Mouse (Mus musculus) hindbrain, embryonic 12.5 days (tissue): Measurements from ENCODE around the gene Setd3. TPM values are rescaled to one million over a fixed set of nuclear protein-coding genes. Genes with fewer than 3 reads are reported as not detected.

Experiments used
- ATAC-seq: fragments of 200-750 bp; cut with Nextera tagmentation; 2 replicates; pipeline ENCODE4 v1.8.0; 2017; ENCODE audit warnings: moderate TSS enrichment; ENCODE audit not compliant: low FRiP score
- H3K27ac ChIP-seq: fragments of 300-500 bp; sonication (generic); 2 replicates; pipeline ENCODE4 v1.5.1; 2016; ENCODE audit warnings: mild to moderate bottlenecking
- H3K27me3 ChIP-seq: fragments of 300-500 bp; sonication (generic); 2 replicates; pipeline ENCODE4 v1.6.1; 2016; ENCODE audit warnings: mild to moderate bottlenecking
- H3K36me3 ChIP-seq: fragments of 300-500 bp; sonication (generic); 2 replicates; pipeline ENCODE4 v1.6.1; 2016; ENCODE audit warnings: mild to moderate bottlenecking
- H3K4me1 ChIP-seq: fragments of 300-500 bp; sonication (generic); 2 replicates; pipeline ENCODE4 v1.6.1; 2016
- H3K4me2 ChIP-seq: fragments of 300-500 bp; sonication (generic); replicated peaks from 2 replicates; pipeline ENCODE4 v1.6.1; 2016; ENCODE audit warnings: mild to moderate bottlenecking
- H3K4me3 ChIP-seq: fragments of 300-500 bp; sonication (generic); 2 replicates; pipeline ENCODE4 v1.5.1; 2016; ENCODE audit warnings: mild to moderate bottlenecking
- H3K9ac ChIP-seq: fragments of 300-500 bp; sonication (generic); 2 replicates; pipeline ENCODE4 v1.6.1; 2016; ENCODE audit warnings: mild to moderate bottlenecking, moderate library complexity
- H3K9me3 ChIP-seq: fragments of 300-500 bp; sonication (generic); replicated peaks from 2 replicates; pipeline ENCODE4 v1.6.1; 2016; ENCODE audit warnings: mild to moderate bottlenecking
- WGBS: fragments of 180-500 bp; shearing (Covaris S2); methylation state at CpG from one replicate; pipeline ENCODE4 v1.1.7; 2016; 5-methylcytosine and 5-hydroxymethylcytosine counted together
- polyA plus RNA-seq: library from polyadenylated mRNA; unstranded; fragments of >200 nt; fragmentation: Nextera tagmentation; extraction: Ambion mirVana; gene quantifications from 2 replicates; pipeline ENCODE4 v1.2.1, GENCODE M21; 2016

Gene Setd3
- polyA plus RNA-seq, 1 experiment from 2014 or later, result 108 TPM

DNA sequence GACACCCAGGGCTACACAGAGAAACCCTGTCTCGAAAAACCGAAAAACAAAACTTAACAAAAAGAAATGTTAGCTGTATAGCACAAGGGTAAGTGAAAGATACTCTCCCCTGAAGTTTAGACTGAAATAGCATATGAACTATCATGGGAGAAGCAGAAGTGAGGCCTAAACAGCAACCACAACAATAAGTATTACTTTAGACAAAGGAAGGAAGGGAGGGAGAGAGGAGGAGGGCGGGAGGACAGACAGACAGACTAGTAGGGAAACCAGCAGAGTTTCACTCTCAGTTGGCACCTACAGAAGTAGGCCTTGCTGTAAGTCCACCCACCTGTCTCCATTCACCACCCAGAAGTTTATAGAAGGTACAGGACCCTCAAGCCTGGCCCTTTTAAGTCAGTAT, 8.6 kb downstream of the Setd3 start:
- Histone ChIP-seq H3K9me3 (no peaks in the 10 kb centered on the region), H3K4me2 (no peak overlapping the region), H3K4me3 (no peak overlapping the region), H3K27me3 (no peaks in the 10 kb centered on the region), H3K4me1 (peaks cover 6% of the 10 kb centered on the region; the same call in 1 of the 2 replicates), H3K9ac (no peak overlapping the region), H3K27ac (no peak overlapping the region), H3K36me3 (no peaks in the 10 kb centered on the region)
- ATAC-seq, result no peak
- WGBS, result 89% methylated on average over 3 of the region's 3 CpGs

DNA sequence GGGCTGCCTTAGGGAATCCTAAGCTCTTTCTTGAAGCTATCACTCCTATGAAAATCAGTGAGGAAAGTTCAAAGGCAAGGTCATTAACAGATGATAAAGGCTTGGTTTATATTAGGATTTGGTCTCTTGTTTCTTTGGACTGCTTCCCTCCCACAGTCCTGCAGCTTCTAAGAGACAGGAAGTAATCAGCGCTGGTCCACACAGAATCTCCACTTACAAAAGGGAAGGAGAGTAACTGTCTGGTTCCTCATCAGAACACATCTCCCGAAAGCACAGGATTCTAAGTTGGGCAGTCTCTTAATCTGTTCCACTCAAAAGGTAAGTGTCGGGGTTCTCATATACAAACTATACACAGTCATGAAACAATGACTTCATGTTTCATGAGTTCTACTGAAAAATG, 10.2 kb downstream of the Setd3 start:
- Histone ChIP-seq H3K4me1 (peaks cover 6% of the 10 kb centered on the region; the same call in 1 of the 2 replicates), H3K9ac (no peak overlapping the region), H3K27me3 (no peaks in the 10 kb centered on the region), H3K4me2 (no peak overlapping the region), H3K27ac (no peak overlapping the region), H3K36me3 (peaks cover 5% of the 10 kb centered on the region), H3K4me3 (no peak overlapping the region), H3K9me3 (no peaks in the 10 kb centered on the region)
- no peak for ATAC-seq
- 90% methylated on average over 3 of the region's 3 CpGs for WGBS

DNA sequence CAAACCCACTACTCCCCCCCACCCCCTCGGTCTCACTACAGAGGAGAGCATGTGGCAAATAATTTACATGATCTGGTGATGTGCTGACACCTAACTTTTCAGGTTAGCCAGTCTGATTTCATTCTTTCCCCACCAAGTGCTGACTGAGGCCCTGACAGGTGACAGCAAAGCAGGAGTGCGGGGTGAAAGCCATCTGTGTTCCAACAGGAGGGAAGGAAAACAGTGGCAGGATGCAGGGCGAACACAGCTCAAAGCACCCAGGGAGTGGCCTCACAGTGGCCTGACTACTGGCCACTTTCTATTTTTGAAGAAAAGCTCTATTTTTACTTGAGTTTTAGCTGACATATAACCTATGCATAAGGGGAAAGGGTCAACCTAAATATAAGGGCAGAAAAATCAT, 15.4 kb downstream of the Setd3 start:
- H3K9me3 ChIP-seq, result no peaks in the 10 kb centered on the region
- H3K4me2 ChIP-seq, result no peak overlapping the region
- no peak overlapping the region for H3K4me3 ChIP-seq
- no peak overlapping the region for H3K9ac ChIP-seq
- no peak overlapping the region for H3K27ac ChIP-seq
- no peak for ATAC-seq
- peaks cover 29% of the 10 kb centered on the region for H3K36me3 ChIP-seq
- H3K4me1 ChIP-seq, result no peaks in the 10 kb centered on the region
- WGBS, result 77% methylated on average over 3 of the region's 3 CpGs
- no peaks in the 10 kb centered on the region for H3K27me3 ChIP-seq

DNA sequence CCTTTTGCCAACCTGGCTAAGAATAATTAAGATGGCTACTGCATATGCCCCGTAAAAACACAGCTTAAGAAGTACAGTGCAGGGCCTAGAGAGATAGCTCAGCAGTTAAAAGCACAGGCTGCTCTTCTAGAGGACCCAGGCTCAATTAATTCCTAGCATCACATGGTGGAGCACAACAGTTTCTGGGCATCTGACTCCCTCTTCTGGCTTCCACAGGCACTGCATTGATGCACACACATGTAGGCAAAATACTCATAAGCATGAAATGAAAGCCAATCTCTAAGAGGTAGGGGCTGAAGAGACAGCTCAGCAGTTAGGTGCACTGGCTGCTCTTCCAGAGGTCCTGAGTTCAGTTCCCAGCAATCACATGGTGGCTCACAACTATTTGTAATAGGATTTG, 17.1 kb downstream of the Setd3 start:
- no peak for ATAC-seq
- WGBS, result 94% methylated on average over 1 of the region's 1 CpGs
- H3K36me3 ChIP-seq, result peaks cover 29% of the 10 kb centered on the region
- no peaks in the 10 kb centered on the region for H3K4me1 ChIP-seq
- H3K27ac ChIP-seq, result no peak overlapping the region
- H3K4me3 ChIP-seq, result no peak overlapping the region
- H3K4me2 ChIP-seq, result no peak overlapping the region
- no peaks in the 10 kb centered on the region for H3K9me3 ChIP-seq
- no peaks in the 10 kb centered on the region for H3K27me3 ChIP-seq
- H3K9ac ChIP-seq, result no peak overlapping the region

DNA sequence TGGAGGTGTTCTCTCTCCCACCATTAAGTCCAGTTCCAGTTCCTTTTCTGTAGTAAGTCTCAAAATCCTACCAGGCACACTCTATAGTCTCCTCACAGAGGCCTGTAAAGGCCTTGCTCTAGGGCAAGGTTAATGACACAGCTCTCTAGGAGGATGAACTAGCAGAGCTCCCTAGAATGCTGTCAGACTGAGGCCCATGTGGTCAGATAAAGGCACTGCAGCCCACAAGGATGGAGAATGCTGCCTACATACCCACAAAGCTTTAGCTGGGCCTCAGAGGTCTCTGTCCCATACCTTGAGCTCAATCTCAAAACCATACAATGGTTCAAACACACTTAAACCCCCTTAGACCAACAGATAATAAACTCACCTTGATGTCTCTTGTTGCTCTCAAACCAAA, 19.3 kb downstream of the Setd3 start:
- no peak for ATAC-seq
- peaks cover 38% of the 10 kb centered on the region for H3K36me3 ChIP-seq
- no peak overlapping the region for H3K9ac ChIP-seq

DNA sequence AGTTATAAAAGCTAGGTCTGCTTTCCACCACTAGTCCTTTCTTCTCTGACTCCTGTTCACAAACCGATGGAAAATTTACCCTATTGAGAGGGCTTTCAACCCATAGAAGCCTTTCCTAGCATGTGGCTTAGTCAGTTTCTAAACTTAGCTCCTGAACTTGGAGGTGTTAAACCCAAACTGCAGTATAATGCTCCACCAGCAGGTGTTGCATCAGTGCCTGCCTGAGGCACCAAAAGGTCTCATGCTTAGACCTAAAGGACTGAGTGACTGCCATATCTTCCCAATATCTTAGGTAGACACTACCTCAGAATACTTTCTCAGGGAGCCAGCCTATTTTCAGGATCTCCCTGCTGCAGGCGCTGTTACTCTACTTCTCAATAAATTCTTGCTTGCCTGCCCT, 26.4 kb downstream of the Setd3 start:
- no peak overlapping the region for H3K9ac ChIP-seq
- H3K4me1 ChIP-seq, result no peaks in the 10 kb centered on the region
- H3K27me3 ChIP-seq, result no peaks in the 10 kb centered on the region
- no peak overlapping the region for H3K27ac ChIP-seq
- no peak overlapping the region for H3K4me3 ChIP-seq
- no peaks in the 10 kb centered on the region for H3K9me3 ChIP-seq
- H3K4me2 ChIP-seq, result no peak overlapping the region
- WGBS, result 92% methylated on average over 2 of the region's 2 CpGs
- ATAC-seq, result no peak
- H3K36me3 ChIP-seq, result peaks cover 18% of the 10 kb centered on the region

More for the DNA sequence above, 19.3 kb downstream of the Setd3 start:
- Histone ChIP-seq H3K27me3 (no peaks in the 10 kb centered on the region), H3K4me2 (no peak overlapping the region), H3K27ac (no peak overlapping the region), H3K4me1 (no peaks in the 10 kb centered on the region), H3K9me3 (no peaks in the 10 kb centered on the region), H3K4me3 (no peak overlapping the region)

DNA sequence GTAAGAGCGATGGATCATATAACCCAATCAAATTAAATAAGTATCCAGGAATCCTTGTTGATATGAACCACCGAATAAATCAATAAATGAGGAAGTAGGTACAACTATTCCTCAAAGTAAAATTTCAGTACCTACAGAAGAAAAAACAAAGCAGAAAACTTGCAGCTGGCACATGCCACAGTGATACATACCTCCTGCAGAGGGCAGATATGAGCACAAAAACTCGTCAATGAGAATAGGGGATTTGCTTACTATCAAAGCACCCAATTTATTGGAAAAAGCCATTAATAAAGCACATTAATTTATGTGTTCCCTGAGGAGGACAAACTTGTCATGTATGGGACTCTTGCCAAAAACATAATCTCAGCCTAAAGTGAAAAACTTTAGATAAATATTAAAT, 29.4 kb downstream of the Setd3 start:
- WGBS, result 71% methylated on average over 3 of the region's 3 CpGs
- no peaks in the 10 kb centered on the region for H3K4me1 ChIP-seq
- H3K4me2 ChIP-seq, result no peak overlapping the region
- no peaks in the 10 kb centered on the region for H3K9me3 ChIP-seq
- ATAC-seq, result no peak
- no peak overlapping the region for H3K4me3 ChIP-seq
- no peak overlapping the region for H3K9ac ChIP-seq
- no peaks in the 10 kb centered on the region for H3K27me3 ChIP-seq
- no peak overlapping the region for H3K27ac ChIP-seq
- peaks cover 14% of the 10 kb centered on the region; the same call in 1 of the 2 replicates for H3K36me3 ChIP-seq

DNA sequence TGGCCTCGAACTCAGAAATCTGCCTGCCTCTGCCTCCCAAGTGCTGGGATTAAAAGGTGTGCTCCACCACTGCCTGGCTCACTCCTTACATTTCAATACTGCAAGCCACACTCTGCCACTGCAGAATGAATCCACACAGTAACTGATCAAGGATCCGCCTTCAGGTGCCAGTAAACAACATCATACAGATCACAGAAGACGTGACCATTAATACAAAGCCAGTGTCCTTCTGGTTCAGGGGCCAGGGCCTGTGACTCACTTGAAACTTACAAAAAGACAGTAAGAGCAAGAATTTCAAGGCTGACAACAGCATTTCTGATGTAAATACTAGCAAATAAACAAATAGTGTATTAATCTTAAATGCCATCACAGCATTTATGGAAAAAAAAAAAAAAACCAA, 33.9 kb downstream of the Setd3 start:
- ATAC-seq, result no peak
- Histone ChIP-seq H3K9ac (no peak overlapping the region), H3K9me3 (no peaks in the 10 kb centered on the region), H3K4me3 (no peak overlapping the region), H3K4me1 (no peaks in the 10 kb centered on the region), H3K27ac (no peak overlapping the region), H3K27me3 (no peaks in the 10 kb centered on the region), H3K4me2 (no peak overlapping the region), H3K36me3 (peaks cover 16% of the 10 kb centered on the region; the same call in 1 of the 2 replicates)
- WGBS, result 98% methylated on average over 3 of the region's 3 CpGs

DNA sequence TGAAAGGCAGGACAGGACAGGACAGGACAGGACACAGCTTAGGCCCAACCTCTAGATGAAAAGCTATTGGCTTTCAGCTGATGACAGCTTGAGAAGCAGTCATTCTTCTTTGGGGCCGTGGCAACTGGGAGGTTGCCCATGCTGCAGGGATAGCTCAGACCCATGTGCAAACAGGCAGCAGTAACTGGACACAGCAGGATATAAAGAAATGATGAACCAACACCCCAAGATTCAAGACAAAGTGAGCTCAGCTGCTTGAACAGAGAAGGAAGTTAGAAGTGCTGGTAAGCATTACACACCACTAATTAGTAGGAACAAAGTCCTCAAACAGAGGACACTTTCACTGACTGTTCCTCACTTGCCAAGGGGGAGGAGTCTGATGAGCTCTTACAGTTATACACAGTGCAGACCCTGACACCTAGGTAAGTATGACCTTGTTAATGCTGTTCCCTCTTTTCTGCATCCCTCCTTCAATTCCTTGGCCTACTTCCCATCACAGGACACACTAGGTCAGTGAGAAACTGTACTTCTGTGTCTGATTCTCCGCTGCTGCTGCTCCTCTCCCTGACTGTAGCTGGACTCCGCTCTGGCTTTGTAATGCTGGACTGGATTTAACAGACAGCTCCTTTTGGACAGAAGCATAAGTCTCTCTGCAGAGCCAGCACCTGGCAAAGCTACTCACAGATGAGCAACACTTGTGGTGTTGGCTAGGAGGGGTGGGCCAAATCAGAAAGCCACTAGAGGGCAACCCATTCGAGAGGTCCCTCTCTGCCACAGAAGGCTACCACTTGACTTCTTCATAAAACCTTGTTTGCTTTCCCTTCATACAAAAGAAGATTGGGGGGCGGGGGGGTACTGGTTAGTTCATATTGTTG, 35.3 kb downstream of the Setd3 start:
- whole genome bisulfite sequencing, result 90% methylated on average over 5 of the region's 5 CpGs
- H3K9ac ChIP-seq, result no peak overlapping the region
- H3K27ac ChIP-seq, result no peak overlapping the region
- ATAC-seq, result no peak
- no peaks in the 10 kb centered on the region for H3K27me3 ChIP-seq
- no peak overlapping the region for H3K4me3 ChIP-seq
- no peaks in the 10 kb centered on the region for H3K4me1 ChIP-seq
- H3K4me2 ChIP-seq, result no peak overlapping the region
- H3K9me3 ChIP-seq, result no peaks in the 10 kb centered on the region
- peaks cover 15% of the 10 kb centered on the region; the same call in 1 of the 2 replicates for H3K36me3 ChIP-seq

DNA sequence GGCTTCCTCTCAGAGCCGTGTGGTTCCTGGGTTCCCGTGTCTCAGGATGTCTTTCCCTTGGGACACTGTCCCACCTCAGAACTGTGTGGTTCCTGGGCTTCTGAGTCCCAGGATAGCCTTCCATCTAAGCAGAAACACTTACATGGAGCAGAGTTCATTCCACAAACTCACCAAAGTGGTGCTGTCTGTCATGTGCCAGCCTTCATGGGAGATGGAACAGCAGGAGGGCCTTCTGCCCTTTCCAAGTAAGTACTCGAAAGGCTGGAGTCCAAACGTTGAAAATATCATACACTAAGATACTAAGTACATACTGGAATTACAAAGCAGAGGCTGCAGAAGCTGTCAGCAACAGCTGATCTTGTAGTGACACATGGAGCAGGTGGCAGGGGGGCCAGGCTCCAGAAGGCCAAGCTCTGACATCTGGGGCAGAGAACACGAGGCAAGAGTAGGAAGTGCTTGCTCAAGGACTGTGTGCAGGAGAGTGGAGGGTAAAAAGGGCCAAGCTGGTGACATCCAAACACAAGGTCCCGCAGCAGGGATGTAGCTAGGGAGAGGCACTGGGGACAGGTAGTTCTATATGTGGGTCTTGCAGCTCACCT, 43.4 kb downstream of the Setd3 start:
- Histone ChIP-seq H3K4me1 (0 out of 2 replicates have a peak, but pooled peaks cover 3% of the 10 kb centered on the region), H3K9ac (no peak overlapping the region), H3K36me3 (peaks cover 21% of the 10 kb centered on the region), H3K27ac (no peak overlapping the region), H3K9me3 (no peaks in the 10 kb centered on the region), H3K4me2 (no peak overlapping the region), H3K4me3 (no peak overlapping the region), H3K27me3 (no peaks in the 10 kb centered on the region)
- ATAC-seq, result no peak
- WGBS, result 83% methylated on average over 6 of the region's 6 CpGs

DNA sequence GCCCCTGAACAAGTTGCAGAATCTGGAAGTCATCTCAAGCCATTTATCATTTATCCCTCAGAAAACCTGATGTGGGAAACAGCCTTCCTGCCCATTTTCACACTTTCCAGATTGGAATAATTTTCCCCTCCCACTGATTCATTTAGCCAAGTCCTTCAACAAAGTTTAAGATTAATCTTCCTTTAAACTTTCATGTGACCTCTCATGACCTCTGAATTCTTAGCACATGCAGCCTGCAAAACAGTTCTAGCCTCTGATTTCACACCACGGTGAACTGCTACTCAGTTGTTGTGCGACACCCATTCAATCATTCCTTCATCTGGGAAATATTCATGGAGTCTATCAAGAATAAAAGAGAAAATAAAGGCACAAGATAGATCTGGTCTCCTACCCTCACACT, 45.9 kb downstream of the Setd3 start:
- no peak for ATAC-seq
- H3K36me3 ChIP-seq, result peaks cover 32% of the 10 kb centered on the region
- H3K4me2 ChIP-seq, result no peak overlapping the region
- 0 out of 2 replicates have a peak, but pooled peaks cover 3% of the 10 kb centered on the region for H3K4me1 ChIP-seq
- H3K27me3 ChIP-seq, result no peaks in the 10 kb centered on the region
- WGBS, result 64% methylated on average over 2 of the region's 2 CpGs
- H3K27ac ChIP-seq, result no peak overlapping the region
- no peak overlapping the region for H3K9ac ChIP-seq
- H3K9me3 ChIP-seq, result no peaks in the 10 kb centered on the region
- H3K4me3 ChIP-seq, result no peak overlapping the region

DNA sequence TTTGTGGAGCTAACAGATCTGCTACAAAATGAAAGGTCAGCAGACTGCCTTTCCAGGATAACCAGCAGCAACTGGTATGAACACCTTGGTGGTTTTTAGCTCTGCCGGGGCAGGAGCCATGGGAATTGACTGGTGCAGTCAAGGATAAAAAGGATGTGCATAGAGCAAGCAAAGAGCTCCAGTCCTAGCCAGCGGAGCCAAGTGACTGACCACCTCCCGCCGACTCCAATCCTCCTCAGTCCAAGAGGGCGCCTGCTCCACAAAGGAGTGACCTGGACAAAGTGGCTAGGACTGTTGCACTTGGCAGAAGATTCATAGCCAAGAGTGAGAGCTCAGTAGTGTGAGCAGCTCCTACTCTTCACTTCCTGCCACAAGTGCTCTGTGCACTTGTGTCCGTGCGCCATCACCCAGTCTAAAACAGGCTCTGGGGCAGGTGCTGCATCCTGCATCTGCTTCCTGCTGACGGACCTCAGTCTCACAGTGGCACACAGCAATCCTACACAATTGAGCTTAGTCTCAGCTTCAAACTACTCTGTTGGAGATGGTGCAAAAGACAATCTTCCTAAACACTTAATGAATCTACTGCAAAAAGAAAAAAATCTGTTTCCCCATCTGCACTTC, 46.6 kb downstream of the Setd3 start:
- no peak overlapping the region for H3K27ac ChIP-seq
- no peak overlapping the region for H3K4me3 ChIP-seq
- no peak overlapping the region for H3K4me2 ChIP-seq
- ATAC-seq, result no peak
- peaks cover 36% of the 10 kb centered on the region for H3K36me3 ChIP-seq
- no peak overlapping the region for H3K9ac ChIP-seq
- no peaks in the 10 kb centered on the region for H3K9me3 ChIP-seq
- WGBS, result 90% methylated on average over 8 of the region's 8 CpGs
- H3K4me1 ChIP-seq, result 0 out of 2 replicates have a peak, but pooled peaks cover 3% of the 10 kb centered on the region
- no peaks in the 10 kb centered on the region for H3K27me3 ChIP-seq
